Mouse (Mus musculus) lung, embryonic 14.5 days (tissue): ENCODE results near the gene AC124108.1. TPM values are rescaled to one million over a fixed set of nuclear protein-coding genes. Genes with fewer than 3 reads are reported as not detected.

Source experiments
- ATAC-seq: fragments of 200-750 bp; cut with Nextera tagmentation; 2 replicates; pipeline ENCODE4 v1.8.0; 2017; ENCODE audit warnings: mild to moderate bottlenecking, moderate TSS enrichment, moderate library complexity; ENCODE audit not compliant: insufficient read depth
- DNase-seq: peaks from one replicate; pipeline ENCODE4 v3.0.0-alpha.2; 2015
- H3K27ac ChIP-seq: fragments of 300-500 bp; sonication (generic); 2 replicates; pipeline ENCODE4 v1.5.1; 2014; ENCODE audit warnings: low read depth, mild to moderate bottlenecking, moderate library complexity
- H3K27me3 ChIP-seq: fragments of 300-500 bp; sonication (generic); 2 replicates; pipeline ENCODE4 v1.6.1; 2014; ENCODE audit warnings: low read length, control low read depth; ENCODE audit not compliant: insufficient read depth
- H3K36me3 ChIP-seq: fragments of 300-500 bp; sonication (generic); 2 replicates; pipeline ENCODE4 v1.6.1; 2014; ENCODE audit warnings: control low read depth; ENCODE audit not compliant: insufficient read depth
- H3K4me1 ChIP-seq: fragments of 300-500 bp; sonication (generic); 2 replicates; pipeline ENCODE4 v1.6.1; 2014; ENCODE audit warnings: antibody characterized with exemption, control low read depth; ENCODE audit not compliant: insufficient read depth
- H3K4me2 ChIP-seq: fragments of 300-500 bp; sonication (generic); 2 replicates; pipeline ENCODE4 v1.6.1; 2014; ENCODE audit warnings: mild to moderate bottlenecking
- H3K4me3 ChIP-seq: fragments of 300-500 bp; sonication (generic); 2 replicates; pipeline ENCODE4 v1.5.1; 2014; ENCODE audit warnings: low read depth, low read length
- H3K9ac ChIP-seq: fragments of 300-500 bp; sonication (generic); 2 replicates; pipeline ENCODE4 v1.6.1; 2014
- H3K9me3 ChIP-seq: fragments of 300-500 bp; sonication (generic); 2 replicates; pipeline ENCODE4 v1.6.1; 2016; ENCODE audit warnings: low read depth, low read length, control low read depth
- CTCF ChIP-seq: IDR thresholded peaks from 2 replicates; pipeline ENCODE4 v1.5.1; 2016; ENCODE audit warnings: antibody characterized with exemption, low read depth
- WGBS: fragments of 180-500 bp; shearing (Covaris S2); extraction: QIAGEN DNeasy Blood & Tissue Kit; methylation state at CpG from one replicate; pipeline ENCODE4 v1.1.7; 2014; 5-methylcytosine and 5-hydroxymethylcytosine counted together
- polyA plus RNA-seq: library from polyadenylated mRNA; unstranded; fragments of >200 nt; fragmentation: Nextera tagmentation; extraction: Ambion mirVana; gene quantifications from 2 replicates; pipeline ENCODE4 v1.2.1, GENCODE M21; 2014

The AC124108.1 gene
- polyA plus RNA-seq: 0.78 and 1.0 TPM in 2 replicates

GRCm38 (mm10) chr1:132191093-132191785 lies at the start of gene AC124108.1, which contains the start of gene Lemd1:
Gene AC124108.1 (plus strand): TSS chr1:132191457.
Gene Lemd1 (plus strand): TSS chr1:132191431.
- Histone ChIP-seq H3K27me3 (peaks cover 67% of the 10 kb centered on the region), H3K9ac (peak within 1 kb of the TSS; percentile 72), H3K36me3 (no peaks in the 10 kb centered on the region), H3K9me3 (no peaks in the 10 kb centered on the region), H3K4me1 (no peaks in the 10 kb centered on the region; the same call in 1 of the 2 replicates), H3K4me2 (peak within 1 kb of the TSS; percentile 93), H3K27ac (peak within 1 kb of the TSS; percentile 91), H3K4me3 (peak within 1 kb of the TSS; percentile 60)
- WGBS: under 1% methylated on average over 34 of the region's 34 CpGs
- no peak for TF ChIP-seq CTCF
- DNase-seq: peak; percentile 31
- no peak for ATAC-seq

- 55% methylated on average over 13 of the region's 13 CpGs for WGBS
- Histone ChIP-seq H3K4me3 (no peak overlapping the region), H3K27ac (no peak overlapping the region), H3K27me3 (no peaks in the 10 kb centered on the region), H3K4me1 (0 out of 2 replicates have a peak, but pooled peaks cover 10% of the 10 kb centered on the region), H3K9ac (no peak overlapping the region), H3K4me2 (no peak overlapping the region), H3K9me3 (no peaks in the 10 kb centered on the region), H3K36me3 (no peaks in the 10 kb centered on the region)
- DNase-seq: no peak
- TF ChIP-seq CTCF: no peak
- no peak for ATAC-seq
These were observed 49.5 kb upstream of the AC124108.1 start for GRCm38 (mm10) chr1:132141753-132142152.

DNA sequence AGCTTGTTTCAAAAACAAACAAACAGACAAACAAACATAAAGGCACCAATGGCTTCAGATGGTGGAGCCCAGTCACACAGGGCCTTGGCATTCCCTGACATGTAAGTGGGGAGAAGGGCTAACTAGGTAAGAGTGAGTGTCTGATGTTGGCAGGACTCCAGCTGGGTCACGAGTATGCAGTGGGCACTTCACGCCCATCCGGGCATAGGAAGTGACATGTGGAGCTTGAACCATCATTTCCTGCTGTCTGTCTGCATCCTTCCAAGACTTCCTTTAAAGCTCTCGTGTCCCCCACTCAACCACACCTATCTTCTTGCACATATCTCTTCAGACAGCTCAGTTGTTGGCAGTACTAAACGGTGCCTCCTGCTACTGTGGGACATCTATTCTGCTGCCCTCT lies 48.2 kb upstream of the AC124108.1 start:
- Histone ChIP-seq H3K27ac (no peak overlapping the region), H3K4me3 (no peak overlapping the region), H3K36me3 (no peaks in the 10 kb centered on the region), H3K27me3 (no peaks in the 10 kb centered on the region), H3K4me2 (no peak overlapping the region), H3K9me3 (no peaks in the 10 kb centered on the region), H3K4me1 (0 out of 2 replicates have a peak, but pooled peaks cover 10% of the 10 kb centered on the region), H3K9ac (no peak overlapping the region)
- TF ChIP-seq CTCF: no peak
- DNase-seq (peak; percentile 47), ATAC-seq (no peak)
- WGBS: 39% methylated on average over 5 of the region's 5 CpGs

GRCm38 (mm10) chr1:132143730-132144129 lies 47.5 kb upstream of the AC124108.1 start:
- Histone ChIP-seq H3K9ac (no peak overlapping the region), H3K27ac (no peak overlapping the region), H3K9me3 (no peaks in the 10 kb centered on the region), H3K4me3 (no peak overlapping the region), H3K4me2 (no peak overlapping the region), H3K27me3 (no peaks in the 10 kb centered on the region), H3K4me1 (0 out of 2 replicates have a peak, but pooled peaks cover 4% of the 10 kb centered on the region), H3K36me3 (no peaks in the 10 kb centered on the region)
- TF ChIP-seq CTCF: no peak
- ATAC-seq (no peak), DNase-seq (no peak)
- WGBS: 54% methylated on average over 4 of the region's 4 CpGs

GRCm38 (mm10) chr1:132144223-132144622 lies 47.0 kb upstream of the AC124108.1 start:
- Histone ChIP-seq H3K27ac (no peak overlapping the region), H3K36me3 (no peaks in the 10 kb centered on the region), H3K9me3 (no peaks in the 10 kb centered on the region), H3K4me3 (no peak overlapping the region), H3K4me1 (0 out of 2 replicates have a peak, but pooled peaks cover 4% of the 10 kb centered on the region), H3K27me3 (no peaks in the 10 kb centered on the region), H3K4me2 (no peak overlapping the region), H3K9ac (no peak overlapping the region)
- ATAC-seq (no peak), DNase-seq (no peak)
- WGBS: 33% methylated on average over 2 of the region's 2 CpGs
- no peak for TF ChIP-seq CTCF

DNA sequence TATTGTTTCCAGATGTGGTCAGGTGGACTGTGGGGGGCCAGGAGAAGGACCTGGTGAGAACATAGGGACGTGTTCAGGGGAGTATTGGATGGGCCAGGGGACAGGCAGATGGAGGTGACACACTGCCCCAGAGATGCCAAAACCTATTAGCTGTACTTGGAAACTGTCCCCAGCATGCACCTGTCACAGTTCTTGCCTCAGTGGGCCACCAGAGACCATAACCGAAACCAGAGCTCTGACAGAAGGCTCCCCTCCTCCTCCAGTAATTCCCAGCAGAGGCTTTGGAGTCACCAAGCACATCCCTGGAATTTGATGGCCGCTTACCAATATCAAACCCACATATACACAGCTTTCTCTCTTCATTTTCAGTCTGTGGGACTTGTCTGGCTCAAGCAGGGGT lies 46.4 kb upstream of the AC124108.1 start:
- no peak for DNase-seq
- no peak overlapping the region for H3K4me2 ChIP-seq
- no peak overlapping the region for H3K4me3 ChIP-seq
- no peak overlapping the region for H3K27ac ChIP-seq
- no peak overlapping the region for H3K9ac ChIP-seq
- no peak for TF ChIP-seq CTCF
- no peaks in the 10 kb centered on the region for H3K36me3 ChIP-seq
- 72% methylated on average over 3 of the region's 3 CpGs for WGBS
- ATAC-seq: no peak
- H3K27me3 ChIP-seq: no peaks in the 10 kb centered on the region
- H3K4me1 ChIP-seq: 0 out of 2 replicates have a peak, but pooled peaks cover 2% of the 10 kb centered on the region
- no peaks in the 10 kb centered on the region for H3K9me3 ChIP-seq

GRCm38 (mm10) chr1:132145973-132146685 lies 45.1 kb upstream of the AC124108.1 start:
- peak; percentile 56 for DNase-seq
- Histone ChIP-seq H3K4me3 (no peak overlapping the region), H3K27ac (no peak overlapping the region), H3K4me1 (peaks cover 5% of the 10 kb centered on the region; the same call in 1 of the 2 replicates), H3K36me3 (no peaks in the 10 kb centered on the region), H3K27me3 (no peaks in the 10 kb centered on the region), H3K4me2 (no peak overlapping the region), H3K9me3 (no peaks in the 10 kb centered on the region), H3K9ac (no peak overlapping the region)
- WGBS: 77% methylated on average over 8 of the region's 8 CpGs
- ATAC-seq: no peak
- TF ChIP-seq CTCF: no peak
